Mouse (Mus musculus) left cerebral cortex, postnatal 25 days (tissue): ENCODE results near the gene Rab12. TPM values are rescaled to one million over a fixed set of nuclear protein-coding genes. Genes with fewer than 3 reads are reported as not detected.

Experiments
- DNase-seq, 2 experiments: peaks; one replicate each; pipeline ENCODE4 v3.0.0; 2022; ENCODE audit warnings: low spot score in 2 of 2, mixed read lengths in 1 of 2
- intact Hi-C: fragments of 180-260 bp; cut with DNase I; formaldehyde crosslinking; loops from one replicate; pipeline ENCODE4 v1.15.1; 2025
- total RNA-seq, 2 experiments: library from RNA; stranded (reverse); gene quantifications; 2 replicates each; pipeline ENCODE4 v1.2.3; 2021

The Rab12 gene
- total RNA-seq, 2 experiments from 2014 or later: 118 to 120 TPM

GRCm38 (mm10) chr17:66503466-66503865 is 16.1 kb downstream of the Rab12 start:
- no peak for DNase-seq
- intact Hi-C loops: no loop called here

GRCm38 (mm10) chr17:66502865-66503264 is 16.7 kb downstream of the Rab12 start:
- intact Hi-C loops: no loop called here
- no peak for DNase-seq

GRCm38 (mm10) chr17:66498598-66498997 is 20.9 kb downstream of the Rab12 start:
- no peak for DNase-seq
- intact Hi-C loops: loop anchor here (10.0 kb wide), 1 partner anchor 374 kb away; the partner anchor contains the start of gene Ddx11

GRCm38 (mm10) chr17:66496589-66496988 is 22.9 kb downstream of the Rab12 start:
- DNase-seq: no peak
- intact Hi-C loops: loop anchor here (10.0 kb wide), 1 partner anchor 372 kb away; the partner anchor contains the start of gene Ddx11

- DNase-seq: peak; percentile 62 to 89
- intact Hi-C loops: loop anchor here (1.0 to 10.0 kb wide), 3 partner anchors 40 to 365 kb away; partner anchors contain the start of gene Ddx11
These were observed 29.4 kb downstream of the Rab12 start for GRCm38 (mm10) chr17:66490022-66490601.

- intact Hi-C loops: loop anchor here (10.0 kb wide), 1 partner anchor 332 kb away; no protein-coding TSS in a partner anchor
- no peak for DNase-seq
These were observed 33.0 kb downstream of the Rab12 start for GRCm38 (mm10) chr17:66486576-66486975.

GRCm38 (mm10) chr17:66485742-66486141 is 33.8 kb downstream of the Rab12 start:
- intact Hi-C loops: loop anchor here (1.0 to 10.0 kb wide), 2 partner anchors 252 to 331 kb away; no protein-coding TSS in a partner anchor
- DNase-seq: peak; percentile 69 to 84

- no peak for DNase-seq
- intact Hi-C loops: loop anchor here (1.0 to 10.0 kb wide), 2 partner anchors 252 to 330 kb away; no protein-coding TSS in a partner anchor
These were observed 34.6 kb downstream of the Rab12 start for GRCm38 (mm10) chr17:66484965-66485364.

GRCm38 (mm10) chr17:66483651-66484454 is 35.7 kb downstream of the Rab12 start:
- intact Hi-C loops: loop anchor here (10.0 kb wide), 1 partner anchor 329 kb away; no protein-coding TSS in a partner anchor
- DNase-seq: no peak

- intact Hi-C loops: loop anchor here (10.0 kb wide), 1 partner anchor 326 kb away; no protein-coding TSS in a partner anchor
- no peak for DNase-seq
These were observed 38.2 kb downstream of the Rab12 start for GRCm38 (mm10) chr17:66481295-66481694.

- intact Hi-C loops: loop anchor here (10.0 kb wide), 1 partner anchor 326 kb away; no protein-coding TSS in a partner anchor
- DNase-seq: no peak
These were observed 38.8 kb downstream of the Rab12 start for GRCm38 (mm10) chr17:66480491-66481278.

- no peak for DNase-seq
- intact Hi-C loops: loop anchor here (10.0 kb wide), 1 partner anchor 325 kb away; no protein-coding TSS in a partner anchor
These were observed 39.6 kb downstream of the Rab12 start for GRCm38 (mm10) chr17:66479813-66480490.

GRCm38 (mm10) chr17:66479311-66479710 is 40.2 kb downstream of the Rab12 start:
- DNase-seq: peak; percentile 64 to 81
- intact Hi-C loops: no loop called here

GRCm38 (mm10) chr17:66473205-66473604 is 46.3 kb downstream of the Rab12 start:
- no peak for DNase-seq
- intact Hi-C loops: no loop called here

GRCm38 (mm10) chr17:66471775-66472174 is 47.8 kb downstream of the Rab12 start:
- DNase-seq: no peak
- intact Hi-C loops: no loop called here

- intact Hi-C loops: no loop called here
- no peak for DNase-seq
These were observed 48.3 kb downstream of the Rab12 start for GRCm38 (mm10) chr17:66471252-66471651.

GRCm38 (mm10) chr17:66470020-66470419 is 49.5 kb downstream of the Rab12 start:
- DNase-seq: peak in 1 of 2 experiments; percentile 65

GRCm38 (mm10) chr17:66457278-66457677 is 62.3 kb downstream of the Rab12 start:
- no peak for DNase-seq
- intact Hi-C loops: no loop called here

More at GRCm38 (mm10) chr17:66470020-66470419, 49.5 kb downstream of the Rab12 start:
- intact Hi-C loops: no loop called here

GRCm38 (mm10) chr17:66451143-66451542 is 68.4 kb downstream of the Rab12 start:
- intact Hi-C loops: no loop called here

More at GRCm38 (mm10) chr17:66451143-66451542, 68.4 kb downstream of the Rab12 start:
- DNase-seq: peak; percentile 91 to 94
